In genomic region chr14:54883154-54884021, GRCm38 (mm10) we compare ENCODE assay signal across 8 mouse cellular contexts. TPM values are rescaled to one million over a fixed set of nuclear protein-coding genes. Genes with fewer than 3 reads are reported as not detected.
DNase-seq lines count a peak whose midpoint lies in the region; ATAC-seq lines count a peak whose summit lies in the region.

TSS of gene Bcl2l2 (plus strand) at chr14:54883377.
TSS of gene Gm20521 (plus strand) at chr14:54883441.

- peak; percentile 99 for ATAC-seq in megakaryocyte progenitor cell, adult 5-6 weeks (replicated peaks; ENCODE audit: poor library complexity)
- no peak for ATAC-seq in activated CD4-positive, CD25-positive, alpha-beta regulatory T cell, adult 4 months

- peak; percentile 76 for DNase-seq in adrenal gland, adult 8-10 months
- DNase-seq in embryo, embryonic 10.5 days (ENCODE audit: low spot score) = peak; percentile 93
- DNase-seq in gastrocnemius, postnatal 14 days = peak; percentile 91
- DNase-seq in induced T-regulatory cell, adult 2 months (ENCODE audit: low read depth) = peak; percentile 64
- peak; percentile 74 to 80 for DNase-seq in left cerebral cortex, postnatal 25 days (ENCODE audit: low spot score in 2 of 2)
- peak; percentile 82 for DNase-seq in right cerebral cortex, postnatal 14 days

- intact Hi-C loops in gastrocnemius, postnatal 14 days (cut with DNase I; ENCODE audit: low total_unique reads) = no loop called here
- intact Hi-C loops in left cerebral cortex, postnatal 25 days (cut with DNase I) = no loop called here

RNA-seq across cellular contexts. Expression of gene Bcl2l2, which starts in this region (rescaled TPM):
- 10 to 100 TPM; 62.9 to 88.0 (median 73.9) TPM for total RNA-seq in adrenal gland, adult 8-10 months (2022)
- 10 to 100 TPM; 19.9 to 21.0 TPM for total RNA-seq in gastrocnemius, postnatal 14 days (2021)
- total RNA-seq in left cerebral cortex, postnatal 25 days (2021) = 100 to 1,000 TPM; 135 to 136 TPM
- total RNA-seq in megakaryocyte progenitor cell, adult 5-6 weeks (2015) = 3.5 and 4.0 TPM in 2 replicates
- 7.2 and 9.5 TPM in 2 replicates for total RNA-seq in megakaryocyte progenitor cell, adult 5-6 weeks (2017)
- 1 to 10 TPM; 1.5 to 2.4 TPM for polyA plus RNA-seq in activated CD4-positive, CD25-positive, alpha-beta regulatory T cell, adult 4 months (2017; shearing (Covaris generic))

RNA-seq across cellular contexts. Expression of gene Gm20521, which starts in this region (rescaled TPM):
- 1 to 10 TPM in 3 of 4 experiments, under 1 TPM in 1; 0.99 to 9.0 (median 4.4) TPM for total RNA-seq in adrenal gland, adult 8-10 months (2022)
- total RNA-seq in gastrocnemius, postnatal 14 days (2021) = 1 to 10 TPM; 3.1 to 3.6 TPM
- 10 to 100 TPM in 1 of 2 experiments, 1 to 10 TPM in 1; 3.2 to 16.8 TPM for total RNA-seq in left cerebral cortex, postnatal 25 days (2021)
- not detected in 2 replicates for total RNA-seq in megakaryocyte progenitor cell, adult 5-6 weeks (2015)
- total RNA-seq in megakaryocyte progenitor cell, adult 5-6 weeks (2017) = 0.30 and 1.5 TPM in 2 replicates
- not detected for polyA plus RNA-seq in activated CD4-positive, CD25-positive, alpha-beta regulatory T cell, adult 4 months (2017; shearing (Covaris generic))
